Mouse (Mus musculus) cerebellum, adult 2 months (tissue): ENCODE results near the gene Gm12184. TPM values are rescaled to one million over a fixed set of nuclear protein-coding genes. Genes with fewer than 3 reads are reported as not detected.
A peak's percentile ranks its signal among the peaks of the same experiment; 100 is the strongest.

Experiments
- DNase-seq, 2 experiments: peaks; one replicate each; pipeline ENCODE4 v3.0.0; 2021
- H3K27ac ChIP-seq: fragments of 200-500 bp; 2 replicates; pipeline ENCODE4 v1.5.1; 2012; ENCODE audit warnings: low read length, control low read depth, inconsistent platforms; ENCODE audit not compliant: insufficient read depth
- H3K27me3 ChIP-seq: fragments of 200-500 bp; 2 replicates; pipeline ENCODE4 v1.6.1; 2012; ENCODE audit warnings: inconsistent platforms, mild to moderate bottlenecking, low read length, moderate library complexity; ENCODE audit not compliant: control insufficient read depth, insufficient read depth
- H3K4me1 ChIP-seq: fragments of 200-500 bp; 2 replicates; pipeline ENCODE4 v1.6.1; 2011; ENCODE audit warnings: low read length; ENCODE audit not compliant: control insufficient read depth, insufficient read depth
- H3K4me3 ChIP-seq: fragments of 200-500 bp; replicated peaks from 2 replicates; pipeline ENCODE3; 2011; ENCODE audit warnings: mild to moderate bottlenecking, low read depth, low read length, control low read depth; ENCODE audit not compliant: insufficient read depth
- CTCF ChIP-seq: fragments of 200-500 bp; IDR thresholded peaks from 2 replicates; pipeline ENCODE4 v1.5.1; 2011; ENCODE audit warnings: low read depth, mild to moderate bottlenecking, control low read depth, low read length, moderate library complexity, borderline replicate concordance; ENCODE audit not compliant: insufficient read depth
- POLR2A ChIP-seq: fragments of 200-500 bp; IDR thresholded peaks from 2 replicates; pipeline ENCODE4 v1.6.1; 2011; ENCODE audit warnings: low read length, control low read depth, borderline replicate concordance; ENCODE audit not compliant: insufficient read depth
- WGBS: fragments of 180-500 bp; shearing (Covaris S2); methylation state at CpG from one replicate; pipeline ENCODE4 v1.1.7; 2018; 5-methylcytosine and 5-hydroxymethylcytosine counted together
- polyA plus RNA-seq: library from polyadenylated mRNA; depleted of rRNA; stranded (reverse); fragments of >200 nt; gene quantifications from 2 replicates; pipeline ENCODE4 v1.2.3, GENCODE M21; 2012

Gm12184 gene
- polyA plus RNA-seq, 1 experiment = 30.1 TPM

DNA sequence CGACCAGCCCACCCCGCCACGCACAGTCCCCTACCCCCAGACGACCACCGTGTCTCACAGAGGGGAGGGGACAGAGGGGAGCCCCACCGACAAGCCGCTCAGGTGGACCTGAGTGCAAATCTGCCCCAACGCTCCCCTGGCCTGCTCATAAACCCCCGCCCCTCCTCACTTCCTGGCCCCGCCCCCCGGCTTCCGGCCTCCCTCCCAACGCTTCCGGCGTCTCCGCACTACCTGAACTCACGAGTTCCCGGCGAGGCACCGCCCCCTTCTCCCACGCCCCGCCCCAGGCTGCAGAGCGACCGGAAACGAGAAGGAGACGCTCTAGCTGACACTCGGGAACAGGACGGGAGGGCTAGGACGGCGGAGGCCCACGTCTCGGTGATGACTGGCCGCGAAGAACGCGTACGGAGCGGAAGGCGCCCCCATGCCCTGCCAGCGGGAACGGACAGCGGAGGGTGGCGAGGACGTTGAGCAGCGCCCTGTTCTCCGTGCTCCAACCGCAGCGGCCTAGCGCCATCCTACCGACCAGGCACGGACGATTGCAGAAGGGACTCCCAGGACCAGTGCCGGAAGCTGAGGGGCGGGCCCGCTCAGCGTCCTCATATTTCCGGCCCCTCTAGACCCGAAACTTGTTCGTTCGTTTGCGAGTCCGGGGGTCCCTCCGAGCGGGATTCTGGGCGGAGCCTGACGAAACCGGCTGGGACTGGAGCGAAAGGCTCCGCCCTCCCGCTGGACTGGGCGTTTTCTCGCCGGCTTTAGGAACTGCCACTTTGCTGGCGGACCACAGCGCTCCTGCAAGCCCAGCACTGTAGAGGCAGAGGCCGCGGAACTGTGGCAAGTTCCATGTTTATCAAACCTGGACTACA lies 9.4 kb downstream of the Gm12184 start, which contains the start of gene Trim41:
TSS of gene Trim41 (minus strand) at position 554 of the 866 bp plus-strand sequence.
- Histone ChIP-seq H3K4me1 (peaks cover 5% of the 10 kb centered on the region), H3K27ac (peak within 1 kb of the TSS; percentile 98), H3K4me3 (peak within 1 kb of the TSS; percentile 97), H3K27me3 (no peaks in the 10 kb centered on the region)
- peak; percentile 99 for DNase-seq
- no peak for TF ChIP-seq CTCF
- TF ChIP-seq POLR2A = peak; percentile 54
- under 1% methylated on average over 75 of the region's 77 CpGs for WGBS

DNA sequence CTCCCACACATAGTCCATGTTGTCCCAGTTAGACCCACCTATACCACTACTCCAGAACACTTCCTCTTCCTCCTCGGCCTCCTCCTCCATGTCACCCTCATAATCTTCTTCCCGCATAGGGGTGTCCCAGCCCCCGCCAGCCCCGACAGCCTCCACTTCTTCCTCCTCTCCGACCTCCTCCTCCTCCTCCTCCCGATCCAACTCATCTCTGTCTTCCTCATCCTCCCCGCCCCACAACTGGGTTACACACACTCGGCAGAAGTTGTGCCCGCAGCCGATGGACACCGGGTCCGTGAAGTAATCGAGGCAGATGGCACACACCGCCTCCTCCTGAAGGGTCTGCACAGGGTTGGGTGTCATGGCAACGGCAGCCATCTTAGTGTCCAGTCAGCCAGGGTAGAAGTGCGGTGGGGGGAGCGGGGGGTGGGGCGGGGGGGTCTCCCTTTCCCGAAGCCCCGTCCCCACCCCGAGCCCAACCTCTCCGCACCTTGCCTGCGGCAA lies 10.1 kb downstream of the Gm12184 start:
- 2% methylated on average over 23 of the region's 23 CpGs for WGBS
- H3K4me1 ChIP-seq = peaks cover 5% of the 10 kb centered on the region
- TF ChIP-seq CTCF (no peak), POLR2A (no peak)
- H3K27ac ChIP-seq = peak overlapping the region; percentile 31; the same call in 1 of the 2 replicates
- peak in 1 of 2 experiments; percentile 58 for DNase-seq
- peak overlapping the region; percentile 97 for H3K4me3 ChIP-seq
- no peaks in the 10 kb centered on the region for H3K27me3 ChIP-seq

DNA sequence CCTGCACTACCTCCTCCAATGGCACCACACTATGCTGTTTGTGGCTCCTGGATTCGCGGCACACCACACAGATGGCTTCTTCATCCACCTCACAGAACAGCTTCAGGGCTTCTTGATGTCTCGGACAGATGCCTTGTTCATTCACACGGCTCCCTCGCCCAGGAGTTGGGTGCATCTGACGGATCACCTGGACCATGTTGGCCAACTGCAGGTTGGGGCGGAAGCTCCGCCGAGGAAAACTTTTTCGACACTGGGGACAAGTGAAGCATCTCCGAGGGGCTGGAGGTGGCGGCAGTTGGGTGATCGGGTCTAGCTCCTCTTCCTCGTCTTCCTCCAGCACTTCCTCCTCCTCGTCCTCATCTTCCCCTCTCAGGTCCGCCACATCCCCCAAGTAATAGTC lies 10.6 kb downstream of the Gm12184 start:
- no peaks in the 10 kb centered on the region for H3K27me3 ChIP-seq
- peak in 1 of 2 experiments; percentile 35 for DNase-seq
- H3K27ac ChIP-seq = no peak overlapping the region
- peaks cover 5% of the 10 kb centered on the region for H3K4me1 ChIP-seq
- WGBS = 59% methylated on average over 16 of the region's 16 CpGs
- TF ChIP-seq POLR2A = no peak
- TF ChIP-seq CTCF = no peak
- peak overlapping the region; percentile 97 for H3K4me3 ChIP-seq

GRCm38 (mm10) chr11:48813782-48814181 lies 12.7 kb downstream of the Gm12184 start:
- no peak overlapping the region for H3K4me3 ChIP-seq
- peaks cover 5% of the 10 kb centered on the region for H3K4me1 ChIP-seq
- DNase-seq = no peak
- TF ChIP-seq CTCF (no peak), POLR2A (no peak)
- no peak overlapping the region for H3K27ac ChIP-seq
- no peaks in the 10 kb centered on the region for H3K27me3 ChIP-seq

GRCm38 (mm10) chr11:48810142-48810541 lies 16.3 kb downstream of the Gm12184 start:
- no peak overlapping the region for H3K4me3 ChIP-seq
- H3K27me3 ChIP-seq = no peaks in the 10 kb centered on the region
- H3K4me1 ChIP-seq = no peaks in the 10 kb centered on the region
- no peak for DNase-seq
- no peak for TF ChIP-seq CTCF
- TF ChIP-seq POLR2A = no peak
- no peak overlapping the region for H3K27ac ChIP-seq
- WGBS = 65% methylated on average over 2 of the region's 2 CpGs

GRCm38 (mm10) chr11:48809434-48809830 lies 17.0 kb downstream of the Gm12184 start:
- TF ChIP-seq CTCF (no peak), POLR2A (no peak)
- no peak overlapping the region for H3K27ac ChIP-seq
- no peaks in the 10 kb centered on the region for H3K4me1 ChIP-seq
- no peak overlapping the region for H3K4me3 ChIP-seq
- no peaks in the 10 kb centered on the region for H3K27me3 ChIP-seq
- 69% methylated on average over 4 of the region's 4 CpGs for WGBS
- no peak for DNase-seq

- H3K4me3 ChIP-seq = no peak overlapping the region
- no peaks in the 10 kb centered on the region for H3K4me1 ChIP-seq
- H3K27me3 ChIP-seq = no peaks in the 10 kb centered on the region
- no peak for TF ChIP-seq CTCF
- no peak for TF ChIP-seq POLR2A
- no peak for DNase-seq
- 40% methylated on average over 16 of the region's 16 CpGs for WGBS
- no peak overlapping the region for H3K27ac ChIP-seq
These were observed 17.6 kb downstream of the Gm12184 start for GRCm38 (mm10) chr11:48808737-48809433.
